Mouse (Mus musculus): Measurements from ENCODE around the gene Igsf21. TPM values are rescaled to one million over a fixed set of nuclear protein-coding genes. Genes with fewer than 3 reads are reported as not detected.

Gene Igsf21
- total RNA-seq, 2 experiments from 2014 or later, result 39.1 to 41.4 TPM

GRCm38 (mm10) chr4:140225204-140225603, 21.4 kb downstream of the Igsf21 start:
- TF ChIP-seq CTCF (conservative IDR thresholded peaks at IDR 0.05), result no peak
- no peak for DNase-seq (ENCODE audit: low spot score in 2 of 2)
- H3K27ac ChIP-seq, result no peak overlapping the region
- no peak overlapping the region for H3K4me3 ChIP-seq

- DNase-seq (ENCODE audit: low spot score in 2 of 2), result no peak
- TF ChIP-seq CTCF (conservative IDR thresholded peaks at IDR 0.05), result no peak
- Histone ChIP-seq H3K27ac (no peak overlapping the region), H3K4me3 (no peak overlapping the region)
Measured at GRCm38 (mm10) chr4:140224451-140224850, 22.1 kb downstream of the Igsf21 start.

- TF ChIP-seq CTCF (conservative IDR thresholded peaks at IDR 0.05), result no peak
- no peak for DNase-seq (ENCODE audit: low spot score in 2 of 2)
- Histone ChIP-seq H3K4me3 (no peak overlapping the region), H3K27ac (no peak overlapping the region)
Measured at GRCm38 (mm10) chr4:140223067-140223466, 23.5 kb downstream of the Igsf21 start.

GRCm38 (mm10) chr4:140220326-140221093, 26.1 kb downstream of the Igsf21 start:
- no peak for TF ChIP-seq CTCF (conservative IDR thresholded peaks at IDR 0.05)
- no peak overlapping the region for H3K4me3 ChIP-seq
- DNase-seq (ENCODE audit: low spot score in 2 of 2), result no peak
- 0 out of 2 replicates have a peak overlapping the region, but pooled peaks have one; percentile 1 for H3K27ac ChIP-seq

GRCm38 (mm10) chr4:140218853-140219852, 27.4 kb downstream of the Igsf21 start:
- H3K27ac ChIP-seq, result peak overlapping the region; percentile 80
- DNase-seq (ENCODE audit: low spot score in 2 of 2), result no peak
- TF ChIP-seq CTCF (conservative IDR thresholded peaks at IDR 0.05), result no peak
- H3K4me3 ChIP-seq, result no peak overlapping the region

- peak overlapping the region; percentile 80 for H3K27ac ChIP-seq
- peak in 1 of 2 experiments; percentile 32 for DNase-seq (ENCODE audit: low spot score in 2 of 2)
- no peak overlapping the region for H3K4me3 ChIP-seq
- TF ChIP-seq CTCF (conservative IDR thresholded peaks at IDR 0.05), result 0 out of 2 replicates have a peak, but pooled peaks have one; percentile 5
Measured at GRCm38 (mm10) chr4:140218384-140218783, 28.2 kb downstream of the Igsf21 start.

GRCm38 (mm10) chr4:140217934-140218333, 28.6 kb downstream of the Igsf21 start:
- DNase-seq (ENCODE audit: low spot score in 2 of 2), result no peak
- Histone ChIP-seq H3K27ac (peak overlapping the region; percentile 80), H3K4me3 (no peak overlapping the region)
- no peak for TF ChIP-seq CTCF (conservative IDR thresholded peaks at IDR 0.05)

GRCm38 (mm10) chr4:140216096-140216495, 30.5 kb downstream of the Igsf21 start:
- Histone ChIP-seq H3K4me3 (no peak overlapping the region), H3K27ac (no peak overlapping the region)
- peak; percentile 36 for TF ChIP-seq CTCF (conservative IDR thresholded peaks at IDR 0.05)
- no peak for DNase-seq (ENCODE audit: low spot score in 2 of 2)

- DNase-seq (ENCODE audit: low spot score in 2 of 2), result no peak
- H3K4me3 ChIP-seq, result no peak overlapping the region
- no peak for TF ChIP-seq CTCF (conservative IDR thresholded peaks at IDR 0.05)
- H3K27ac ChIP-seq, result no peak overlapping the region
Measured at GRCm38 (mm10) chr4:140215205-140215604, 31.4 kb downstream of the Igsf21 start.

- no peak for TF ChIP-seq CTCF (conservative IDR thresholded peaks at IDR 0.05)
- no peak overlapping the region for H3K4me3 ChIP-seq
- no peak for DNase-seq (ENCODE audit: low spot score in 2 of 2)
- H3K27ac ChIP-seq, result no peak overlapping the region
Measured at GRCm38 (mm10) chr4:140214406-140214805, 32.2 kb downstream of the Igsf21 start.

GRCm38 (mm10) chr4:140210129-140210890, 36.3 kb downstream of the Igsf21 start:
- Histone ChIP-seq H3K27ac (no peak overlapping the region), H3K4me3 (no peak overlapping the region)
- no peak for TF ChIP-seq CTCF (conservative IDR thresholded peaks at IDR 0.05)
- no peak for DNase-seq (ENCODE audit: low spot score in 2 of 2)

- H3K27ac ChIP-seq, result peak overlapping the region; percentile 23; the same call in 1 of the 2 replicates
- DNase-seq (ENCODE audit: low spot score in 2 of 2), result peak; percentile 50 to 64
- TF ChIP-seq CTCF (conservative IDR thresholded peaks at IDR 0.05), result no peak
- H3K4me3 ChIP-seq, result no peak overlapping the region
Measured at GRCm38 (mm10) chr4:140205811-140206231, 40.8 kb downstream of the Igsf21 start.
